15 mouse cellular contexts compared by ENCODE assay signal in genomic region chr9:118890645-118891044, GRCm38 (mm10). TPM values are rescaled to one million over a fixed set of nuclear protein-coding genes. Genes with fewer than 3 reads are reported as not detected.
DNase-seq lines count a peak whose midpoint lies in the region; ATAC-seq and TF ChIP-seq lines count a peak whose summit lies in the region.
"Had no signal": no experiment of that assay in that cellular context is flagged by ENCODE, and none has a peak within 500 bp of the region (broad histone marks: within the 10 kb centered on the region; RNA-seq: fewer than 3 reads in every experiment).

No protein-coding gene starts in this region.

- H3K9me3 ChIP-seq in intestine, embryonic 15.5 days = no peaks in the 10 kb centered on the region
- no peaks in the 10 kb centered on the region for H3K9me3 ChIP-seq in intestine, embryonic 16.5 days (ENCODE audit: control insufficient read depth, low read length)
- H3K9me3 ChIP-seq in limb, embryonic 12.5 days = no peaks in the 10 kb centered on the region
- H3K9me3 ChIP-seq in limb, embryonic 10.5 days (replicated peaks) = no peaks in the 10 kb centered on the region
- no peaks in the 10 kb centered on the region for H3K9me3 ChIP-seq in limb, embryonic 14.5 days (ENCODE audit: control insufficient read depth, low read length)
- H3K9me3 ChIP-seq: heart, embryonic 10.5 days; midbrain, embryonic 12.5 days had no signal

- H3K4me3 ChIP-seq in intestine, embryonic 15.5 days (replicated peaks) = no peak overlapping the region
- H3K4me3 ChIP-seq in intestine, embryonic 16.5 days (ENCODE audit: low read length) = no peak overlapping the region
- H3K4me3 ChIP-seq in limb, embryonic 12.5 days (replicated peaks) = no peak overlapping the region
- H3K4me3 ChIP-seq in limb, embryonic 10.5 days = no peak overlapping the region
- H3K4me3 ChIP-seq in limb, embryonic 14.5 days (replicated peaks; ENCODE audit: low read length) = no peak overlapping the region
- H3K4me3 ChIP-seq: heart, embryonic 10.5 days; midbrain, embryonic 12.5 days had no signal

- no peak for TF ChIP-seq POLR2A in limb, embryonic 14.5 days (IDR thresholded peaks at IDR 0.05; ENCODE audit: borderline replicate concordance, extremely low read depth, insufficient read depth, insufficient read length)

- no peak overlapping the region for H3K4me2 ChIP-seq in intestine, embryonic 15.5 days (replicated peaks)
- no peak overlapping the region for H3K4me2 ChIP-seq in intestine, embryonic 16.5 days (ENCODE audit: low read depth, low read length)
- H3K4me2 ChIP-seq in limb, embryonic 12.5 days = no peak overlapping the region
- no peak overlapping the region for H3K4me2 ChIP-seq in limb, embryonic 14.5 days (replicated peaks; ENCODE audit: low read depth, low read length, severe bottlenecking)
- H3K4me2 ChIP-seq: midbrain, embryonic 12.5 days had no signal

- no peaks in the 10 kb centered on the region for H3K27me3 ChIP-seq in intestine, embryonic 15.5 days (replicated peaks)
- no peaks in the 10 kb centered on the region for H3K27me3 ChIP-seq in intestine, embryonic 16.5 days (replicated peaks; ENCODE audit: control insufficient read depth, insufficient read depth, low read length)
- H3K27me3 ChIP-seq in limb, embryonic 12.5 days = no peaks in the 10 kb centered on the region
- no peaks in the 10 kb centered on the region for H3K27me3 ChIP-seq in limb, embryonic 10.5 days (ENCODE audit: low read depth, poor library complexity, severe bottlenecking)
- H3K27me3 ChIP-seq in limb, embryonic 14.5 days (ENCODE audit: control insufficient read depth, insufficient read depth, low read length) = no peaks in the 10 kb centered on the region
- H3K27me3 ChIP-seq: midbrain, embryonic 12.5 days had no signal

- 36% methylated on average over 2 of the region's 2 CpGs for WGBS in intestine, embryonic 15.5 days
- WGBS in intestine, embryonic 16.5 days = 46% methylated on average over 2 of the region's 2 CpGs
- 19% methylated on average over 2 of the region's 2 CpGs for WGBS in limb, embryonic 12.5 days
- whole genome bisulfite sequencing in limb, embryonic 10.5 days = 47% methylated on average over 2 of the region's 2 CpGs
- WGBS in limb, embryonic 14.5 days = 19% methylated on average over 2 of the region's 2 CpGs

- DNase-seq in adrenal gland, postnatal 10 days = peak; percentile 33
- no peak for DNase-seq in adrenal gland, adult 8-10 months
- no peak for DNase-seq in limb, embryonic 10.5 days (ENCODE audit: low spot score)
- DNase-seq in limb, embryonic 14.5 days (ENCODE audit: low spot score) = peak; percentile 70
- DNase-seq: adrenal gland, adult 2 months; cerebellum, adult 11-12 months; gastrocnemius, postnatal 10 days had no signal

- ATAC-seq in intestine, embryonic 15.5 days = peak; percentile 43; the same call in 1 of the 2 replicates
- ATAC-seq in intestine, embryonic 16.5 days = no peak
- ATAC-seq in limb, embryonic 12.5 days (ENCODE audit: insufficient number of reproducible peaks, insufficient read depth, low FRiP score, low TSS enrichment, low read depth) = no peak
- peak; percentile 34; the same call in 1 of the 2 replicates for ATAC-seq in limb, embryonic 14.5 days (ENCODE audit: low FRiP score, low read depth)
- no peak for ATAC-seq in megakaryocyte, adult 5-6 weeks (ENCODE audit: poor library complexity, severe bottlenecking)
- ATAC-seq: hindbrain, embryonic 16.5 days had no signal

- H3K9ac ChIP-seq in intestine, embryonic 15.5 days = no peak overlapping the region
- H3K9ac ChIP-seq in intestine, embryonic 16.5 days (ENCODE audit: low read depth, low read length) = no peak overlapping the region
- H3K9ac ChIP-seq in limb, embryonic 12.5 days (replicated peaks) = no peak overlapping the region
- H3K9ac ChIP-seq in limb, embryonic 14.5 days (ENCODE audit: low read depth, low read length, severe bottlenecking) = no peak overlapping the region
- H3K9ac ChIP-seq: liver, embryonic 14.5 days; midbrain, embryonic 12.5 days had no signal

- 0 out of 2 replicates have a peak overlapping the region, but pooled peaks have one; percentile 42 for H3K27ac ChIP-seq in intestine, embryonic 15.5 days
- H3K27ac ChIP-seq in intestine, embryonic 16.5 days (ENCODE audit: low read length) = no peak overlapping the region
- H3K27ac ChIP-seq in limb, embryonic 12.5 days = peak overlapping the region; percentile 82; the same call in 1 of the 2 replicates
- H3K27ac ChIP-seq in limb, embryonic 10.5 days = no peak overlapping the region; the same call in 1 of the 2 replicates
- H3K27ac ChIP-seq in limb, embryonic 14.5 days (replicated peaks; ENCODE audit: low read depth, low read length) = no peak overlapping the region
- H3K27ac ChIP-seq: liver, embryonic 14.5 days; midbrain, embryonic 12.5 days had no signal

- no peaks in the 10 kb centered on the region for H3K36me3 ChIP-seq in intestine, embryonic 15.5 days
- no peaks in the 10 kb centered on the region for H3K36me3 ChIP-seq in intestine, embryonic 16.5 days (ENCODE audit: control insufficient read depth, insufficient read depth, low read length)
- peaks cover 10% of the 10 kb centered on the region; the same call in 1 of the 2 replicates for H3K36me3 ChIP-seq in limb, embryonic 12.5 days
- peaks cover 25% of the 10 kb centered on the region for H3K36me3 ChIP-seq in limb, embryonic 10.5 days
- H3K36me3 ChIP-seq in limb, embryonic 14.5 days (ENCODE audit: control insufficient read depth, insufficient read depth, low read length) = no peaks in the 10 kb centered on the region
- H3K36me3 ChIP-seq: midbrain, embryonic 12.5 days had no signal

- H3K4me1 ChIP-seq in intestine, embryonic 15.5 days (replicated peaks) = peaks cover 14% of the 10 kb centered on the region
- peaks cover 10% of the 10 kb centered on the region; the same call in 1 of the 2 replicates for H3K4me1 ChIP-seq in intestine, embryonic 16.5 days (ENCODE audit: control insufficient read depth, insufficient read depth, low read length)
- peaks cover 31% of the 10 kb centered on the region for H3K4me1 ChIP-seq in limb, embryonic 12.5 days (replicated peaks)
- peaks cover 33% of the 10 kb centered on the region for H3K4me1 ChIP-seq in limb, embryonic 10.5 days
- H3K4me1 ChIP-seq in limb, embryonic 14.5 days (ENCODE audit: control insufficient read depth, insufficient read depth, low read length) = peaks cover 26% of the 10 kb centered on the region

RNA-seq across cellular contexts. Expression of gene Ctdspl, which starts 35.6 kb away (rescaled TPM):
- total RNA-seq in adrenal gland, postnatal 10 days (2021) = 10 to 100 TPM; 28.8 to 30.7 TPM
- 10 to 100 TPM; 22.0 to 35.1 (median 28.0) TPM for total RNA-seq in adrenal gland, adult 8-10 months (2022)
- polyA plus RNA-seq in intestine, embryonic 15.5 days (2015; fragmentation: Nextera tagmentation; extraction: Ambion mirVana) = 16.9 and 18.4 TPM in 2 replicates
- polyA plus RNA-seq in intestine, embryonic 16.5 days (2015; fragmentation: Nextera tagmentation; extraction: Ambion mirVana) = 17.6 and 18.8 TPM in 2 replicates
- 19.2 and 19.9 TPM in 2 replicates for polyA plus RNA-seq in limb, embryonic 12.5 days (2016; fragmentation: Nextera tagmentation; extraction: Ambion mirVana)
- 8.8 and 11.6 TPM in 2 replicates for polyA plus RNA-seq in limb, embryonic 10.5 days (2016; fragmentation: Nextera tagmentation; extraction: Ambion mirVana)
- 38.0 and 43.5 TPM in 2 replicates for polyA plus RNA-seq in limb, embryonic 14.5 days (2012; rRNA removed)
- polyA plus RNA-seq in limb, embryonic 14.5 days (2014; fragmentation: Nextera tagmentation; extraction: Ambion mirVana) = 23.8 and 28.6 TPM in 2 replicates
- total RNA-seq in megakaryocyte, adult 5-6 weeks (2015) = 17.3 and 17.8 TPM in 2 replicates
- 8.5 and 9.8 TPM in 2 replicates for total RNA-seq in megakaryocyte, adult 5-6 weeks (2017)

Comparison
In these comparisons a context has a peak if more than half of its experiments do, and no peak if none do; other contexts are left out.
1. DNase-seq: peak in adrenal gland, postnatal 10 days (single experiment) and limb, embryonic 14.5 days (single experiment); none in adrenal gland, adult 8-10 months (single experiment) and limb, embryonic 10.5 days (single experiment).
2. ATAC-seq: peak in intestine, embryonic 15.5 days (single experiment) and limb, embryonic 14.5 days (single experiment); none in intestine, embryonic 16.5 days (single experiment), limb, embryonic 12.5 days (single experiment) and megakaryocyte, adult 5-6 weeks (single experiment).
3. H3K27ac ChIP-seq: peak in intestine, embryonic 15.5 days (single experiment) and limb, embryonic 12.5 days (single experiment); none in intestine, embryonic 16.5 days (single experiment), limb, embryonic 10.5 days (single experiment) and limb, embryonic 14.5 days (single experiment).